Mouse (Mus musculus) embryo, embryonic 10.5 days (tissue): ENCODE data around the gene Slc4a1.

Experiments
- DNase-seq: peaks from one replicate; pipeline ENCODE4 v3.0.0-alpha.2; 2015; ENCODE audit warnings: low spot score

Slc4a1 gene

GRCm38 (mm10) chr11:102350981-102351523, 15.0 kb downstream of the Slc4a1 start:
- no peak for DNase-seq

GRCm38 (mm10) chr11:102350416-102350815, 15.6 kb downstream of the Slc4a1 start:
- no peak for DNase-seq

DNA sequence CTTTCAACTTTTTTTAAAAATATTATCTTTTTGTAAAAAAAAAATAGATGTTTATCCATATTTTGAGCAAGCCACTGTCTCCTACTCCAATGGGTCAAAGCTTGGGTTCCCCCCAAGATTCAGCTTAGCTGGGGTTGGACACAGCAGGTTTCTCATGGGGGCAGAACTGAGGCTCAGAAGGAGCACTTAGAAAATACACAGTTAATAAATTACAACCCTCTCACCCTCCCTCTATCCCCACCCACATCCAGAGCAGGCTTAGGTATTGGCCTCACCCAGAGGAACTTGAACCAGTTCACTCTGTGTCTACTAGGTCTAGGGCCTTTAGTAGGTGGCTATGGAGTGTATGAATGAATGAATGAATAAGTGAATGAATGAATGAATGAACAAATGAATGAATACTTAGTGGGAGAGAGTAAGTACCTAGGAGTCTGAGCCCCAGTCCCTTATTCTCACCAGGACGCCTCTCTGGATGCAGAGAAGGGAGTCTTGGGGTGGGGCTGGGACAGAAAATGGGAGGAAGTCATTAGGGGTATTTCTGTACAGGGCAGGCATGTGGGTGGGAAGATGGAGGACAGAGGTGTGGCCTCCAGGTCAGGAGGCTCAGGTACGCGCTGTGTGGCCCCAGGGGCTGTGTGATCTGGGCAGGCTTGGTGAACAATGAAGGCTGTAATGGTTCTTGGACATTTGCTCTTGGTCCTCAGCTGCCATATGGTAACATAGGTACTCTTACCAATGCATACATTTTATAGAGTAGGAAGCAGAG, 16.6 kb downstream of the Slc4a1 start:
- DNase-seq: no peak

DNA sequence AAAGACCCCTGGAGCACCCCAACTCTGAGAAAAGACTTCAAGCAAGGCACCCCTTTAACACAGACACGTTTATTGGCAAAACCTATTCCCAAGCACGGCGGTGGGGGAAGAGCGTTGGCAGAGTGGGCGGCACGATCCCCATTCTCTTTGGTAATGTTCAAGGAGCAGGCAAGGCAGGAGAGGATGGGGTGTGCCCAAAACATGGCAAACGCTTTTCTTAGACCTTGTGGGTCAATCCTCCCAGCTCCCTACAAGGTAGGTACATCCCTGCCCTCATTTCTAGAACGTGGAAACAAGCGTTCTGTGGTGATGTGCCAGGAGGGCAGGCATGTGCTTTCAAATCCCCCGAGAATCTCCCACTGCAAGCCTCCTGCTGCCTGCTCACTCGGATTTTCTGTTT, 17.2 kb downstream of the Slc4a1 start:
- no peak for DNase-seq

DNA sequence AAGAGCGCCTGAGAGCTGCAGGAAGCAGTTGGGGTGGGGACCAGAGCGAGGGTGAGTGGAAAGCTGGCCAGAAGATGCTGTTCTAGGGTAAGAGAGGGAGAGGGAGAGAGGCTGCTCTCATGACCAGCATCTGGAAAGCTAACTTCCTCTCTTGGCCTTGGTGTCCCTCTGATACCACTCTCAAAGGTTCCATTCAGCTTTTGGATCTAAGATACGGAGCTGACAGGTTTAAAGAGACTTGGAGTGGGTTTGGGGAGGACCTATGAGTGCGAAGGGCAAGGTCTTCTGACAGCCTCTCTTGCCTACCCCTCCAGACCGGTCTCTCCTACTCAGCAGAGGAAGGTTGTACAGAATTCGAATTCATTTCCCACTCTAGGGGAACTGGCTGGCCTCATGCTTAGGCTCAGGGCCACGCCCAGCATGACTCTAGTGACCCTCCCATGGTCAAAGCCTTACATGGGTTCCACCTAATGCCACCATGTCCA, 17.9 kb downstream of the Slc4a1 start:
- DNase-seq: no peak

DNA sequence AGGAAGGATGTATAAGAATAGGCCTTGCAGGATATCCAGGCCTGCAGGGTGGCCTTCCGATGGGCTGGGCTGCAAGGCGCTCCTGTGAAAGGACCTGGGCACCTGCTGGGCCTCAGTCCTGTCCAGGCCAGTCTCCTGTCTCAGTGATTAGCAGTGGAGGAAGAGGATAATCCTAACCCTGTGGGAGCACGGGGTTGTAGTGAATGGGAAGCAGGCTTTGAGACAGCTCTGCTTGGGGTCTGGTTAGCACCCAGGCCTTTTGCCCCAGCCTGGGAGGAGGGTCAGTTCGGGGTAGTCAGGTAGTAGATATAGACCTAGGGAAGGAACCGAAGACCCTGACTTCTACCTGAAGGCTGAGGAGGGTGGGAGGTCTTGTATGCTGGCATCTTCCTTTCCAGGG, 18.3 kb downstream of the Slc4a1 start:
- DNase-seq: no peak

DNA sequence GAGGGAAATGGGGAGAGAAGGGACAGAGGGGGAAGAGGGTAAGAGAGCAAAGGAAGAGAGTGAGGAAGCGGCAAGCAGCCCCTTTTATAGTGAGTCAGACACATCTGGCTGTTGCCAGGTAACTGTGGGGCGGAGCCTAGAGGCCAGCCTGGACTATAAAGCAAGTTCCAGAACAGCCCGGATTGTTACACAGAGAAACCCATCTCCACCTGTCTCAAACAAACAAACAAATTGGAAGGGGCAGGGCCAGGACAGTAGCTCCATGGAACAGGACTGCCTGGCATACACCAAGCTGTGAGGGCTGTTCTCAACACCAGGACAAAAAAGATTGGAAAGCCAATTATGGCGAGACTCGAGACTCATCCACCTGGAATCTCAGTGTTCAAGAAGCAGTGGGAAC, 19.1 kb downstream of the Slc4a1 start:
- DNase-seq: no peak

GRCm38 (mm10) chr11:102344458-102344857, 21.5 kb downstream of the Slc4a1 start:
- DNase-seq: no peak

DNA sequence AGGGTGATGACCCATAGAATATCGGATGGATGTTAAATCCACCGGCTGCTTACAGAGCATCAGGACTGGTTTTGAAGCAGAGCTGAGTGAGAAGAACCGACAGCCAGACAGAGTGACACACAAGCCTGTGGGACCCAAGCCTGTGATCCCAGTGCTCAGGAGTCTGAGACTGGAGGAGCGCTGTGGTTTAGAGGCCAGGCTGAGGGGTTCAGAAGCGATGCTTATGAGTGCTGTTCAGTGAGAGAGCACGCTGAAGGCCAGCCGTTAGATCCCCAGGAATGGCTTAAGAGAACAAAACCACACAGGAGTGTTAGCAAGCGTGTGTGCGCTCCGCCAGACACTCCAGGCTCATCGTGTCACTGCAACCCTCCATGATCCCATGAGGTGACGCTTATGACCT, 23.3 kb downstream of the Slc4a1 start:
- no peak for DNase-seq

GRCm38 (mm10) chr11:102341101-102341500, 24.9 kb downstream of the Slc4a1 start:
- no peak for DNase-seq

GRCm38 (mm10) chr11:102339624-102340023, 26.4 kb downstream of the Slc4a1 start:
- no peak for DNase-seq

DNA sequence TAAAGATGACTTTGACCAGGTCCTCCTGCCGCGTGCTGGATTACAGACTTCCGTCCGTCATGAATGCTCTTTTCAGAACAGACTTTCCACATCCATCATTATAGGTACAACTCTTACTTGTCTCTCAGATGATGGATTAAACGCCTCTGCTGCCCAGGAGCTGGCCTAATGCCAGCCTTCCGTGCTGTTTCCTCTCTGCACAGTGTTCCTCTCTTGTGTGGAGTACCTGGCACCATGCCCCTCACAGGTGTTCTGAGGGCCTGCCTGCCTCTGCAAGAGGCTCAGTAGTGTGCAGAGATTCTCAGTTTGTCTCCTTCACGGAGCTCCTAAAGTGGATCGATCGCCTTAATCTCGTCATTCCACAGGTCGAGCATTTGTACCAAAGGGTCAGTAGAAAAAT, 26.8 kb downstream of the Slc4a1 start:
- no peak for DNase-seq

DNA sequence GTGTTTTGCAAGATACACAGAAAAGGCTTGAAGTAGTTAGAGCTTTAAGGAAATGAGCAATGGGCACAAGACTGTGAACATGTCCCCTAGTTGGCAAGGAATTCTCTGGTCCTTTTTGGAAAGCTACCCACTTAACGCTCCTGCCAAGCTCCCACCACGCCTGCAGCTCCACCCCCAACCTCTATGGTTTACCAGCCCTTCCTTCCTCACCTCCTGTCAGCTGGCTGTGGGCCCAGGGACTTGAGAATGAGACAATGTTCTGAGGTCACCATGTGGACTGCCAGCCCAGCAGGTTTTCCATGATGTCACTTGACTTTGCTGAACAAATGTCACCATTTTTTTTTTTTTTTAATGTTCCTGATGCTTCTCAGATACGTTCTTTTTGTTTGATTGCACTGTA, 27.4 kb downstream of the Slc4a1 start:
- no peak for DNase-seq

DNA sequence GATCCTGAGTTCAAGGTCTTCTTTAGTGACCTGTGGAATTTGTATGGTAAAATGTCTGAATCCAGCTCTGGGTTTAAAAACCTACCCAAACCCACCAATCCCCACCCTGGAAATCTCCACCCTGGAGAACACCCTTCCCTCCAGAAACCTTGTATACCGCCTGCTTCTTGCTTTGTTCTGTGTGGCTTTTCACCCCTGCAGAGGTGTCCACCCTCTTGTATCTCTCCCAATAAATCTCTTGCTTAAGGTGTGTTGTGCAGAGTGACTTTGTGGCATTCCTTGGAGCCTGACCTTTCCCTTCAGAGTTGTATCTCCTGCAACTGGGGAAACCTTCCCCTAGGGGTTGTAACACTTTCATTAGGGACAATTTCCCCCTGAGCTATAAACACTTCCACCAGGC, 28.1 kb downstream of the Slc4a1 start:
- no peak for DNase-seq

DNA sequence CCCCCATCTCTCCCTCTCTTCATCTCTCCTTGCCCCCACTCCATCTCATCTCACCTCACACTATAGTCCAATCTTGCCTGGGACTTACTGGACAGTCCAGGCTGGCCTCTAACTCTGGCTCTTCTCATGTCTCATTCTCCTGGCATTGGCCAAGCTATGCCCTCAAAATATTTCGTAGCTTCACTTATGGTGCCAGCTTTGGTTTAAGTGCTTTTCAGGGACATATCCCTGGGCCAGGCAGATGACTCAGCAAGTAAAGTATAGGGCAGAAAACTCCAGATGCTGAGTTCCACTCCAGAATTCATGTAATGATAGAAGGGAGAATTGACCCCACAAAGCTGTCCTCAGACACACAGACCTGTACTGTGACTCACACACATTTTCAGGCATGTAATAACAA, 29.8 kb downstream of the Slc4a1 start:
- no peak for DNase-seq

DNA sequence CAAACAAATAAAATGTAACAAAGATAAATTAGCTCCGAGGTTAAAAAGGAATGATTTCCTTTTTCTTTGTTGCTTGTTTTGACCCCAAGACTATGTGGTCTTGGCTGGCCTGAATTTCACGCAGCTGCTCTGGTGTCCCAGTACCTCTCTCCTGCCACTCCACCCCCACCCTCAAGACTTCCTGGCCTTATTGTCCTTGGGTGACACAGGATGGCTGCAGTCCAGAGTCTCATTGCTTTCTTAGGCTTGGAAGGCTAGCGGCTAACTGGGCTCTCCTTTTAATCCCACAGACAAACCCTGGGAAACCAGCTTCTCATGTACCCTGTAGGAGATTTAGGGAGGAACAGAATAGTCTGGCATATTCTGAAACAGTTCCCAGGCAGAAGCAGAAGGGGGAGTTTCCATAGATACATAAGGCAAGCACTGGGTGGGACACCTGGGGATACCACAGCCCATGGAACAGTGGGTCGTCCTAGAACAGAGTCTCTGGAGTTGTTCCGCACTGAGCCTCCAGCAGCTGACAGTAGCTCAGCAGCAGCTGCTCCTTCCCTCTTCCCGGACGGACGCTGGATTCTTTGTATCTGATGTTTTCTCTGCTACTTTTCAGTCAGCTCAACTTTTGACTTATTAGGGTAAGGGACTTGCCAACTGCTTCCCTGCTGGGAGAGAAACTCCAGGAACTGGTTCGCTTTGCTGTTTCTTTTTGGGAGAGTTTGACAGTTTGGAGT, 30.9 kb downstream of the Slc4a1 start:
- no peak for DNase-seq

DNA sequence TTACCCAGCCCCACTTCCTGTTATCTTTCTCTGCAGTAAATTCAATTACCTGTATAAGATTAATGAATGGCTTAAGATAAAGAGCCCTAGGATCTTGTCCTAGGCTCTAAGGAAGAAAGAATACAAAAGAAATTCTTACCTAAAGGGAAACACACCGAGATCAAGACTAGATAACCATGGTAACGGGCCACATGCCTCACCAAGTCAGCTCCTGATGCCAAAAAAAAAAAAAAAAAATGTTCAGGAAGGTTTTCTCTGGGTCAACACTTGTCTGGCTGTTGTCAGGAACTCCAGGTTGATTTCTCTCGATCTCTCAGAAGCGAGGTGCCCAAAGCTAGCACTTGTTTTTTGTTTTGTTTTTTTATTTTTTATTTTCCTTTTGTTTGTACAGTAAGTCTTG, 32.0 kb downstream of the Slc4a1 start:
- DNase-seq: no peak

DNA sequence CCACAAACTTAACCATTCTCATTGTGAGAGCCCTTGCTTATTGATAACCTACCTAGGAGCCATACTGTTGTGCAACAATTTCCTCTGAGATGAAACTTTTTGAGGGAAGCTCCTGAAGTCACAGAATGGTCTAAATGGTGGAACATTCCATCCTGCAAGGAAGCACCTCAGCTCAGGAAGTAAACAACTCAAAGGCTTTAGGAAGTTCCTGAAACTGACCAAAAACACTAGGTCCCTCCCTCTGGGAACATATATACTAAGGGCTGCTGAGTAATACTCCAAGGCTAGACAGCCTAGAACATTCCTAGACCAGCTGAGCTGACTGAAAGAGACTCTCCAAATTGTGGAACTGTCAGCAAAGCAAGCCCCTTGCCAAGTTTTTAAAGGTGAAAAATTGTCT, 32.9 kb downstream of the Slc4a1 start:
- no peak for DNase-seq

- DNase-seq: no peak
Observed at GRCm38 (mm10) chr11:102331806-102332205, 34.2 kb downstream of the Slc4a1 start.

- DNase-seq: no peak
Observed at GRCm38 (mm10) chr11:102330039-102330438, 36.0 kb downstream of the Slc4a1 start.

DNA sequence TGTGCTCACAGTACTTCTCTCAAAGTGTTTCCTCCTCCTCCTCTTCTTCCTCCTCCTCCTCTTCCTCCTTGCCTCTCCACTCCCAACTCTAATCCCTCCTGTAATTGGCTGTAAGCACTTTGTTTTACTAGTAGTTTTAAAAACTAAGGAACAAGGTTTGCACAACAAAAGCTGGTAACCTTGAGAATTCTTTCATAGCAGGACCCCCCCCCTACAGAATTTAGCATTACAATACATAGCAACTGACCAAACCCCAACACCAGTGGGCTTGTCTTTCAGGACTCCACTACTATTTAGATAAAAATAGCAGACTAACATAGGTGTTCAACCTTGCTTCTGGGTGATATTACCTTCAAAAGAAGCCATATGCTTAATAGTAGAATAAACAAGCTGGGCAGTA, 36.5 kb downstream of the Slc4a1 start:
- no peak for DNase-seq

DNA sequence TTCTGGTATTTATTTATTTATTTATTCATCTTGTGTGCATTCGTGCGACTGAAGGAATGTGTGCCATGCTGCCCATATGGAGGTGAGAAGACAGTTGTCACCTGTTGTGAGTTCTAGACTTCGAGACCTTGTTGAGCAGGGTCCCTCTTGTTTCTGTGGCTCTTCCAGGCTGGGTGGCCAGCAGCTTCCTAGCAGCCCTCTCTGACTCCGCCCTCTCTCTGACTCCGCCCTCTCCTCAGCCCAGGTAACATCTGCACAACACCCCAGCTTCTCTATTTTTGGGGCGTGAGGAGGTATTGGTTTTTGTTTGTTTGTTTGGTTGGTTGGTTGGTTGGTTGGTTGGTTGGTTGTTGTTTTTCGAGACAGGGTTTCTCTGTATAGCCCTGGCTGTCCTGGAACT, 38.2 kb downstream of the Slc4a1 start:
- DNase-seq: no peak

- DNase-seq: no peak
Observed at GRCm38 (mm10) chr11:102327250-102327649, 38.8 kb downstream of the Slc4a1 start.
